Mouse (Mus musculus): ENCODE results near the gene Aurkb. TPM values are rescaled to one million over a fixed set of nuclear protein-coding genes. Genes with fewer than 3 reads are reported as not detected.
A peak's percentile ranks its signal among the peaks of the same experiment; 100 is the strongest.

Gene Aurkb
- total and polyA plus RNA-seq, 3 experiments: 120 to 170 (median 159) TPM

- no peaks in the 10 kb centered on the region for H3K9me3 ChIP-seq (replicated peaks; ENCODE audit: insufficient read depth, low read length)
- H3K36me3 ChIP-seq (ENCODE audit: control insufficient read depth in 1 of 2, insufficient read depth in 2 of 2, low read length in 2 of 2): peaks cover 0 to 2% of the 10 kb centered on the region in 2 experiments; a peak in 1 of 4 replicates
- peak overlapping the region; percentile 56 for H3K27ac ChIP-seq (ENCODE audit: control insufficient read depth, low read depth, low read length)
- TF ChIP-seq ZKSCAN1 (IDR thresholded peaks at IDR 0.05; ENCODE audit: low read depth, low read length): no peak
- TF ChIP-seq SIN3A (IDR thresholded peaks at IDR 0.05; ENCODE audit: low read length): no peak
- no peak for TF ChIP-seq NRF1 (IDR thresholded peaks at IDR 0.05; ENCODE audit: insufficient read depth, low read depth, low read length, poor library complexity, severe bottlenecking)
- TF ChIP-seq RAD21 (IDR thresholded peaks at IDR 0.05; ENCODE audit: low read depth, low read length): no peak
- peak overlapping the region; percentile 77 for H3K9ac ChIP-seq (ENCODE audit: control insufficient read depth, low read depth, low read length, poor library complexity, severe bottlenecking)
- peaks cover 5% of the 10 kb centered on the region; the same call in 1 of the 2 replicates for H3K79me2 ChIP-seq (ENCODE audit: control insufficient read depth, insufficient read depth, low read length, poor library complexity)
- H3K27me3 ChIP-seq (ENCODE audit: control insufficient read depth in 1 of 2, insufficient read depth in 2 of 2, low read length in 2 of 2): no peaks in the 10 kb centered on the region
- no peak for DNase-seq (ENCODE audit: low read depth, low spot score)
- peaks cover 0 to 2% of the 10 kb centered on the region in 2 experiments; a peak in 1 of 4 replicates for H3K4me1 ChIP-seq (ENCODE audit: control insufficient read depth in 1 of 2, insufficient read depth in 2 of 2, low read length in 2 of 2)
- peak overlapping the region; percentile 49 to 75 for H3K4me3 ChIP-seq (ENCODE audit: control insufficient read depth in 1 of 2, insufficient read depth in 1 of 2, low read depth in 2 of 2, low read length in 2 of 2)
Measured at GRCm38 (mm10) chr11:69071262-69071661, 25.8 kb downstream of the Aurkb start.

GRCm38 (mm10) chr11:69072234-69072633 lies 26.8 kb downstream of the Aurkb start:
- TF ChIP-seq RAD21 (IDR thresholded peaks at IDR 0.05; ENCODE audit: low read depth, low read length) (no peak), MXI1 (IDR thresholded peaks at IDR 0.05; ENCODE audit: low read depth, low read length) (no peak), MAFK (IDR thresholded peaks at IDR 0.05; ENCODE audit: borderline replicate concordance, low read depth, low read length) (no peak), E2F4 (IDR thresholded peaks at IDR 0.05; ENCODE audit: borderline replicate concordance, low read depth, low read length) (no peak), RCOR1 (IDR thresholded peaks at IDR 0.05; ENCODE audit: low read depth, low read length) (no peak), TCF12 (IDR thresholded peaks at IDR 0.05; ENCODE audit: low read depth, low read length) (no peak), MYC (IDR thresholded peaks at IDR 0.05; ENCODE audit: low read depth, low read length) (no peak), ZC3H11A (IDR thresholded peaks at IDR 0.05; ENCODE audit: low read depth, low read length) (no peak), POLR2A (IDR thresholded peaks at IDR 0.05; ENCODE audit: control insufficient read depth in 1 of 2, insufficient read depth in 1 of 2, low read depth in 1 of 2, low read length in 2 of 2, poor library complexity in 1 of 2) (no peak), TBP (IDR thresholded peaks at IDR 0.05; ENCODE audit: low read depth, low read length) (no peak), BHLHE40 (IDR thresholded peaks at IDR 0.05; ENCODE audit: borderline replicate concordance, low read depth, low read length) (no peak), ZNF384 (IDR thresholded peaks at IDR 0.05; ENCODE audit: low read depth, low read length) (no peak), NELFE (IDR thresholded peaks at IDR 0.05; ENCODE audit: low read depth, low read length) (no peak), MEF2A (IDR thresholded peaks at IDR 0.05; ENCODE audit: extremely low read depth, insufficient replicate concordance, low read depth, low read length, poor library complexity, severe bottlenecking) (no peak), ZKSCAN1 (IDR thresholded peaks at IDR 0.05; ENCODE audit: low read depth, low read length) (no peak)
- Histone ChIP-seq H3K9ac (ENCODE audit: control insufficient read depth, low read depth, low read length, poor library complexity, severe bottlenecking) (no peak overlapping the region), H3K4me1 (ENCODE audit: control insufficient read depth in 1 of 2, insufficient read depth in 2 of 2, low read length in 2 of 2) (peaks cover 0 to 2% of the 10 kb centered on the region in 2 experiments; a peak in 1 of 4 replicates), H3K36me3 (ENCODE audit: control insufficient read depth in 1 of 2, insufficient read depth in 2 of 2, low read length in 2 of 2) (peaks cover 0 to under 1% of the 10 kb centered on the region in 2 experiments; a peak in 1 of 4 replicates), H3K4me3 (ENCODE audit: control insufficient read depth in 1 of 2, insufficient read depth in 1 of 2, low read depth in 2 of 2, low read length in 2 of 2) (no peak overlapping the region), H3K27ac (ENCODE audit: control insufficient read depth, low read depth, low read length) (no peak overlapping the region), H3K27me3 (ENCODE audit: control insufficient read depth in 1 of 2, insufficient read depth in 2 of 2, low read length in 2 of 2) (no peaks in the 10 kb centered on the region), H3K79me2 (ENCODE audit: control insufficient read depth, insufficient read depth, low read length, poor library complexity) (peaks cover 5% of the 10 kb centered on the region; the same call in 1 of the 2 replicates), H3K9me3 (replicated peaks; ENCODE audit: insufficient read depth, low read length) (no peaks in the 10 kb centered on the region)
- DNase-seq (ENCODE audit: low read depth, low spot score): no peak

All from MEL (cell line).